Comparison of ENCODE assay signal across 17 mouse cellular contexts in the genomic region with DNA sequence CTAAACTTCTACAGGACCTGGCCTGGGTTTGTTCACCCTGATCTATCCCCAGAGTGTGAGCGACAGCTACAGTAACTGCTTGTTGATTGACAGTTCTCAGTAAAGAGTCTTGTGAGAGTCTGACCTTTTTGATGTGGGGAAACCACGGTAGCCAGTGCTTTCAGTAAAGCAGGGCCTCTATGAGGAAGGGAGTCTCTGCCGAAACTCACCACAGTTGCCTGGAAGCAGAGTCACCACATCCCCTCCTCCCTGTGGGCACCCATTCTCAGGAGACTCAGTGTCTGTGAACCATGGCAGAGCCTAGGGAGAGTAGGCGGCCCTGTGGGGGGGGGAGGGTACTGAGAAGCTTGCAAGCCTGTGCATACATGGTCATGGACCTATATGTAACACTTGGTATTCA. TPM values are rescaled to one million over a fixed set of nuclear protein-coding genes. Genes with fewer than 3 reads are reported as not detected.
A peak's percentile ranks its signal among the peaks of the same experiment; 100 is the strongest.
DNase-seq lines count a peak whose midpoint lies in the region; ATAC-seq lines count a peak whose summit lies in the region.
"Had no signal": no experiment of that assay in that cellular context is flagged by ENCODE, and none has a peak within 500 bp of the region (broad histone marks: within the 10 kb centered on the region; RNA-seq: fewer than 3 reads in every experiment).

No protein-coding gene starts in this region.

- H3K4me1 ChIP-seq in heart, embryonic 16.5 days (ENCODE audit: control insufficient read depth, insufficient read depth, low read length) = no peaks in the 10 kb centered on the region
- H3K4me1 ChIP-seq: embryonic facial prominence, embryonic 12.5 days; heart, embryonic 13.5 days; hindbrain, embryonic 13.5 days; limb, embryonic 12.5 days had no signal

- H3K27me3 ChIP-seq in heart, embryonic 16.5 days (ENCODE audit: control insufficient read depth, insufficient read depth, low read length) = no peaks in the 10 kb centered on the region
- H3K27me3 ChIP-seq: embryonic facial prominence, embryonic 12.5 days; heart, embryonic 13.5 days; hindbrain, embryonic 13.5 days; limb, embryonic 12.5 days had no signal

- no peak for DNase-seq in heart, adult 18-20 months
- peak; percentile 85 to 87 for DNase-seq in spleen, postnatal 36 days (ENCODE audit: low spot score in 2 of 2)
- DNase-seq in spleen, postnatal 14 days (ENCODE audit: low spot score in 2 of 2) = no peak
- peak; percentile 58 to 72 for DNase-seq in natural killer cell, adult 2 months (ENCODE audit: low spot score in 2 of 2)
- no peak for DNase-seq in cerebellum, adult 9-11 months
- no peak for DNase-seq in cerebellum, postnatal 10 days
- no peak for DNase-seq in cerebellum, adult 11-12 months
- DNase-seq: cerebellum, adult 8-10 months; gastrocnemius, postnatal 14 days had no signal

- H3K9ac ChIP-seq in heart, embryonic 16.5 days (ENCODE audit: low read length) = no peak overlapping the region
- H3K9ac ChIP-seq: embryonic facial prominence, embryonic 12.5 days; heart, embryonic 13.5 days; hindbrain, embryonic 13.5 days; limb, embryonic 12.5 days had no signal

- WGBS in heart, embryonic 16.5 days = 64% methylated on average over 4 of the region's 4 CpGs

- no peaks in the 10 kb centered on the region for H3K9me3 ChIP-seq in heart, embryonic 16.5 days (replicated peaks; ENCODE audit: control insufficient read depth, low read length)
- H3K9me3 ChIP-seq: hindbrain, embryonic 13.5 days had no signal

- no peak overlapping the region for H3K27ac ChIP-seq in heart, embryonic 16.5 days (ENCODE audit: low read length)
- H3K27ac ChIP-seq: embryonic facial prominence, embryonic 12.5 days; heart, embryonic 13.5 days; hindbrain, embryonic 13.5 days; limb, embryonic 12.5 days had no signal

- no peak overlapping the region for H3K4me3 ChIP-seq in heart, embryonic 16.5 days (ENCODE audit: low read length)
- H3K4me3 ChIP-seq: embryonic facial prominence, embryonic 12.5 days; heart, embryonic 13.5 days; hindbrain, embryonic 13.5 days; limb, embryonic 12.5 days; myocyte had no signal

- no peak overlapping the region for H3K4me2 ChIP-seq in heart, embryonic 16.5 days (ENCODE audit: low read depth, low read length)
- H3K4me2 ChIP-seq: embryonic facial prominence, embryonic 12.5 days; heart, embryonic 13.5 days; hindbrain, embryonic 13.5 days; limb, embryonic 12.5 days; midbrain, embryonic 11.5 days had no signal

- peak; percentile 43; the same call in 1 of the 2 replicates for ATAC-seq in heart, embryonic 16.5 days (replicated peaks; ENCODE audit: extremely low read depth, insufficient read depth, low FRiP score)

- no peaks in the 10 kb centered on the region for H3K36me3 ChIP-seq in heart, embryonic 16.5 days (ENCODE audit: control insufficient read depth, insufficient read depth)
- H3K36me3 ChIP-seq: embryonic facial prominence, embryonic 12.5 days; heart, embryonic 13.5 days; hindbrain, embryonic 13.5 days; limb, embryonic 12.5 days had no signal

RNA-seq across cellular contexts. Expression of a gene that starts 14.5 kb away (rescaled TPM):
- 0.61 and 3.2 TPM in 2 replicates for polyA plus RNA-seq in heart, embryonic 16.5 days (2015; fragmentation: Nextera tagmentation; extraction: Ambion mirVana)
- total RNA-seq in heart, adult 18-20 months (2021) = 1 to 10 TPM in 1 of 2 experiments, under 1 TPM in 1; 0.47 to 2.9 TPM
- total RNA-seq: MEL had no signal

RNA-seq across cellular contexts. Expression of a gene that starts 36.8 kb away (rescaled TPM):
- 6.7 and 7.3 TPM in 2 replicates for polyA plus RNA-seq in heart, embryonic 16.5 days (2015; fragmentation: Nextera tagmentation; extraction: Ambion mirVana)
- total RNA-seq in heart, adult 18-20 months (2021) = 10 to 100 TPM; 17.0 to 23.6 TPM

Comparison
In these comparisons a context has a peak if more than half of its experiments do, and no peak if none do; other contexts are left out.
1. DNase-seq: peak in spleen, postnatal 36 days (2 of 2) and natural killer cell, adult 2 months (2 of 2); none in heart, adult 18-20 months (0 of 2), spleen, postnatal 14 days (0 of 2), cerebellum, adult 9-11 months (single experiment), cerebellum, postnatal 10 days (0 of 2) and cerebellum, adult 11-12 months (single experiment).